Comparison of ENCODE assay signal across 9 mouse cellular contexts in the genomic region with DNA sequence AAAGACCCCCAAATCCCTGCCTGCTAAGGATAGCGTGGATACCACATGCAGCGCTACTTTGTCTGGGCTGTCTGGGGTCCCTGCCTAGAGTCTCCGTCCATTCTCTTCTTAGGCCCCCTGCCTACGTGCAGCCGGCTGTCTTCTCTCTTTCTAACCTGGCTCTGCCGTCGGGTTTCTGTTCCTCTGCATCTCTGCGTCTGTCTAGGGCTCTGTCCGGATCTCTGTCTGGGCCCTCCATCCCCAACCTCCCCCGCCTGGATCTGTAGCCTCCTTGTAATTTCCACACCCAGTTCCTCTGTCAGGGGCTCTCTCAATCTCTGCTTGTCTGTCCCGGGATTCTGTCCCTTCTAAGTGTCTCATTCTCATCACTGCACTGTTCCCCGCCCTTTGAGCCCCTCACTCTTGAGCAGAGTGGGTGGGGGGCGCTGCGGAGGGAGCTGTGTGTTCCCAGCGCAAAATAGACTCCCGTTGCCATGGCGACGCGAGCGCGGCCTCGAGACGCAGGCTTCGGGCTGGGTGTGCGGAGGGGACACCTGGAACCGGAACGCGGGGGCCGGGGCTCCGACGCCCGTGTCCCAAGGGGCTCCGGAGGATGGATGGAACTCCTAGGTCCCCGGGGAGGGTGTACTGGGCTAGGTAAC. TPM values are rescaled to one million over a fixed set of nuclear protein-coding genes. Genes with fewer than 3 reads are reported as not detected.
DNase-seq lines count a peak whose midpoint lies in the region; ATAC-seq lines count a peak whose summit lies in the region.
"Had no signal": no experiment of that assay in that cellular context is flagged by ENCODE, and none has a peak within 500 bp of the region (broad histone marks: within the 10 kb centered on the region; RNA-seq: fewer than 3 reads in every experiment).

No protein-coding gene starts in this region.

- no peaks in the 10 kb centered on the region for H3K36me3 ChIP-seq in heart, embryonic 11.5 days (ENCODE audit: control insufficient read depth, insufficient read depth, low read length)
- no peaks in the 10 kb centered on the region for H3K36me3 ChIP-seq in ES-E14 (ENCODE audit: control insufficient read depth, insufficient read depth, low read length, poor library complexity, severe bottlenecking)
- no peaks in the 10 kb centered on the region for H3K36me3 ChIP-seq in embryonic facial prominence, embryonic 12.5 days
- H3K36me3 ChIP-seq in intestine, embryonic 16.5 days (ENCODE audit: control insufficient read depth, insufficient read depth, low read length) = no peaks in the 10 kb centered on the region
- no peaks in the 10 kb centered on the region for H3K36me3 ChIP-seq in midbrain, embryonic 11.5 days (ENCODE audit: control insufficient read depth, insufficient read depth, low read length)

- intact Hi-C loops in heart, postnatal 14 days (cut with DNase I) = no loop called here

- ATAC-seq in heart, embryonic 11.5 days (replicated peaks; ENCODE audit: insufficient number of reproducible peaks, low FRiP score, low TSS enrichment) = no peak
- ATAC-seq in embryonic facial prominence, embryonic 12.5 days (ENCODE audit: insufficient number of reproducible peaks, insufficient read depth, low FRiP score, low TSS enrichment) = no peak
- ATAC-seq in intestine, embryonic 16.5 days = no peak
- ATAC-seq in midbrain, embryonic 11.5 days (ENCODE audit: low FRiP score) = peak; percentile 64
- ATAC-seq in megakaryocyte progenitor cell, adult 5-6 weeks (replicated peaks; ENCODE audit: poor library complexity) = no peak

- DNase-seq in heart, postnatal 14 days = no peak
- DNase-seq in ES-E14 (ENCODE audit: low read depth, low spot score) = no peak
- DNase-seq in midbrain, embryonic 11.5 days (ENCODE audit: low spot score, missing footprints) = peak; percentile 94
- DNase-seq in telencephalon, adult 2 months (ENCODE audit: low read depth, low spot score) = peak; percentile 67

- H3K4me2 ChIP-seq in heart, embryonic 11.5 days = peak overlapping the region; percentile 63
- H3K4me2 ChIP-seq in embryonic facial prominence, embryonic 12.5 days (replicated peaks) = peak overlapping the region; percentile 92
- peak overlapping the region; percentile 85 for H3K4me2 ChIP-seq in intestine, embryonic 16.5 days (ENCODE audit: low read depth, low read length)
- H3K4me2 ChIP-seq in midbrain, embryonic 11.5 days = peak overlapping the region; percentile 94

- in situ Hi-C loops in ES-E14 (cut with MboI; ENCODE audit: low sequenced_read_pairs in 2 of 2, unreplicated experiment in 2 of 2) = no loop called here

- H3K27me3 ChIP-seq in heart, embryonic 11.5 days (ENCODE audit: control insufficient read depth, insufficient read depth, low read length) = peaks cover 52% of the 10 kb centered on the region
- H3K27me3 ChIP-seq in embryonic facial prominence, embryonic 12.5 days = peaks cover 73% of the 10 kb centered on the region
- H3K27me3 ChIP-seq in intestine, embryonic 16.5 days (replicated peaks; ENCODE audit: control insufficient read depth, insufficient read depth, low read length) = peaks cover 38% of the 10 kb centered on the region
- H3K27me3 ChIP-seq in midbrain, embryonic 11.5 days (ENCODE audit: control insufficient read depth, insufficient read depth, low read length) = peaks cover 25% of the 10 kb centered on the region

- under 1% methylated on average over 34 of the region's 34 CpGs for WGBS in heart, embryonic 11.5 days (ENCODE audit: insufficient replicate concordance)
- WGBS in embryonic facial prominence, embryonic 12.5 days = under 1% methylated on average over 33 of the region's 34 CpGs
- WGBS in intestine, embryonic 16.5 days = 2% methylated on average over 34 of the region's 34 CpGs
- WGBS in midbrain, embryonic 11.5 days = 2% methylated on average over 34 of the region's 34 CpGs

- no peak overlapping the region for H3K9ac ChIP-seq in heart, embryonic 11.5 days (ENCODE audit: low read depth, low read length)
- H3K9ac ChIP-seq in ES-E14 (ENCODE audit: insufficient read depth, low read depth, low read length, poor library complexity, severe bottlenecking) = peak overlapping the region; percentile 33
- H3K9ac ChIP-seq in embryonic facial prominence, embryonic 12.5 days = peak overlapping the region; percentile 40
- no peak overlapping the region; the same call in 1 of the 2 replicates for H3K9ac ChIP-seq in intestine, embryonic 16.5 days (ENCODE audit: low read depth, low read length)
- H3K9ac ChIP-seq in midbrain, embryonic 11.5 days (ENCODE audit: low read length) = peak overlapping the region; percentile 56

- peaks cover 9% of the 10 kb centered on the region for H3K4me1 ChIP-seq in heart, embryonic 11.5 days (ENCODE audit: control insufficient read depth, insufficient read depth, low read length)
- H3K4me1 ChIP-seq in ES-E14 (ENCODE audit: control insufficient read depth in 2 of 2, insufficient read depth in 2 of 2, low read length in 2 of 2, poor library complexity in 1 of 2) = peaks cover 2 to 14% of the 10 kb centered on the region in 2 experiments; a peak in 2 of 4 replicates
- H3K4me1 ChIP-seq in embryonic facial prominence, embryonic 12.5 days = peaks cover 21% of the 10 kb centered on the region
- H3K4me1 ChIP-seq in intestine, embryonic 16.5 days (ENCODE audit: control insufficient read depth, insufficient read depth, low read length) = peaks cover 19% of the 10 kb centered on the region
- peaks cover 20% of the 10 kb centered on the region for H3K4me1 ChIP-seq in midbrain, embryonic 11.5 days (ENCODE audit: control insufficient read depth, insufficient read depth, low read length)

- 0 out of 2 replicates have a peak, but pooled peaks cover 3% of the 10 kb centered on the region for H3K9me3 ChIP-seq in heart, embryonic 11.5 days (replicated peaks; ENCODE audit: control insufficient read depth, low read length)
- no peaks in the 10 kb centered on the region for H3K9me3 ChIP-seq in ES-E14 (ENCODE audit: control insufficient read depth, insufficient read depth, low read depth, low read length)
- no peaks in the 10 kb centered on the region for H3K9me3 ChIP-seq in embryonic facial prominence, embryonic 12.5 days
- no peaks in the 10 kb centered on the region for H3K9me3 ChIP-seq in intestine, embryonic 16.5 days (ENCODE audit: control insufficient read depth, low read length)
- no peaks in the 10 kb centered on the region for H3K9me3 ChIP-seq in midbrain, embryonic 11.5 days (ENCODE audit: control insufficient read depth, low read length)

- H3K27ac ChIP-seq in heart, embryonic 11.5 days (ENCODE audit: low read depth, low read length) = no peak overlapping the region
- no peak overlapping the region for H3K27ac ChIP-seq in ES-E14 (ENCODE audit: insufficient read depth, low read depth, low read length, poor library complexity, severe bottlenecking)
- no peak overlapping the region for H3K27ac ChIP-seq in embryonic facial prominence, embryonic 12.5 days
- no peak overlapping the region for H3K27ac ChIP-seq in intestine, embryonic 16.5 days (ENCODE audit: low read length)
- H3K27ac ChIP-seq in midbrain, embryonic 11.5 days (ENCODE audit: low read depth, low read length) = no peak overlapping the region

- peak overlapping the region; percentile 36 for H3K4me3 ChIP-seq in heart, embryonic 11.5 days (ENCODE audit: low read depth, low read length)
- peak overlapping the region; percentile 63 to 75; a peak in 3 of 4 replicates for H3K4me3 ChIP-seq in ES-E14 (ENCODE audit: insufficient read depth in 1 of 2, low read depth in 1 of 2, low read length in 2 of 2, poor library complexity in 1 of 2, severe bottlenecking in 1 of 2)
- peak overlapping the region; percentile 44 for H3K4me3 ChIP-seq in embryonic facial prominence, embryonic 12.5 days
- H3K4me3 ChIP-seq in intestine, embryonic 16.5 days (ENCODE audit: low read length) = peak overlapping the region; percentile 44
- peak overlapping the region; percentile 45 for H3K4me3 ChIP-seq in midbrain, embryonic 11.5 days (ENCODE audit: low read depth, low read length)

RNA-seq across cellular contexts. Expression of a gene that starts 0.8 kb away (rescaled TPM):
- polyA plus RNA-seq in heart, embryonic 11.5 days (2014; fragmentation: Nextera tagmentation; extraction: Ambion mirVana) = 0.09 TPM in 1 of 2 replicates, not detected in the other
- total RNA-seq in heart, postnatal 14 days (2021) = under 1 TPM in 1 of 2 experiments, not detected in 1; 0.05 TPM
- 6.9 and 8.4 TPM in 2 replicates for total RNA-seq in ES-E14 (2012; rRNA removed)
- polyA plus RNA-seq in embryonic facial prominence, embryonic 12.5 days (2016; fragmentation: Nextera tagmentation; extraction: Ambion mirVana) = 0.48 and 0.52 TPM in 2 replicates
- polyA plus RNA-seq in intestine, embryonic 16.5 days (2015; fragmentation: Nextera tagmentation; extraction: Ambion mirVana) = 0.12 and 0.15 TPM in 2 replicates
- polyA plus RNA-seq in midbrain, embryonic 11.5 days (2014; fragmentation: Nextera tagmentation; extraction: Ambion mirVana) = 1.9 and 2.4 TPM in 2 replicates
- 0.05 TPM in 1 of 2 replicates, not detected in the other for total RNA-seq in megakaryocyte progenitor cell, adult 5-6 weeks (2015)
- total RNA-seq in megakaryocyte progenitor cell, adult 5-6 weeks (2017) = not detected in 2 replicates
- total RNA-seq: MEL had no signal

RNA-seq across cellular contexts. Expression of a gene that starts 26.3 kb away (rescaled TPM):
- polyA plus RNA-seq in heart, embryonic 11.5 days (2014; fragmentation: Nextera tagmentation; extraction: Ambion mirVana) = 2.9 and 3.3 TPM in 2 replicates
- 1 to 10 TPM; 3.1 to 4.2 TPM for total RNA-seq in heart, postnatal 14 days (2021)
- 3.5 and 3.7 TPM in 2 replicates for total RNA-seq in ES-E14 (2012; rRNA removed)
- 4.1 and 4.4 TPM in 2 replicates for polyA plus RNA-seq in embryonic facial prominence, embryonic 12.5 days (2016; fragmentation: Nextera tagmentation; extraction: Ambion mirVana)
- 17.8 and 22.9 TPM in 2 replicates for polyA plus RNA-seq in intestine, embryonic 16.5 days (2015; fragmentation: Nextera tagmentation; extraction: Ambion mirVana)
- 2.6 and 4.6 TPM in 2 replicates for polyA plus RNA-seq in midbrain, embryonic 11.5 days (2014; fragmentation: Nextera tagmentation; extraction: Ambion mirVana)
- total RNA-seq in megakaryocyte progenitor cell, adult 5-6 weeks (2015) = 9.1 and 13.4 TPM in 2 replicates
- 34.9 and 98.1 TPM in 2 replicates for total RNA-seq in megakaryocyte progenitor cell, adult 5-6 weeks (2017)

RNA-seq across cellular contexts. Expression of a gene that starts 31.3 kb away (rescaled TPM):
- 317 and 378 TPM in 2 replicates for polyA plus RNA-seq in heart, embryonic 11.5 days (2014; fragmentation: Nextera tagmentation; extraction: Ambion mirVana)
- total RNA-seq in heart, postnatal 14 days (2021) = 100 to 1,000 TPM in 1 of 2 experiments, 10 to 100 TPM in 1; 97.9 to 112 TPM
- total RNA-seq in ES-E14 (2012; rRNA removed) = 461 and 499 TPM in 2 replicates
- polyA plus RNA-seq in embryonic facial prominence, embryonic 12.5 days (2016; fragmentation: Nextera tagmentation; extraction: Ambion mirVana) = 422 and 452 TPM in 2 replicates
- polyA plus RNA-seq in intestine, embryonic 16.5 days (2015; fragmentation: Nextera tagmentation; extraction: Ambion mirVana) = 238 and 256 TPM in 2 replicates
- 392 and 412 TPM in 2 replicates for polyA plus RNA-seq in midbrain, embryonic 11.5 days (2014; fragmentation: Nextera tagmentation; extraction: Ambion mirVana)
- 280 and 341 TPM in 2 replicates for total RNA-seq in megakaryocyte progenitor cell, adult 5-6 weeks (2015)
- 169 and 190 TPM in 2 replicates for total RNA-seq in megakaryocyte progenitor cell, adult 5-6 weeks (2017)

RNA-seq across cellular contexts. Expression of a gene that starts 33.2 kb away (rescaled TPM):
- polyA plus RNA-seq in heart, embryonic 11.5 days (2014; fragmentation: Nextera tagmentation; extraction: Ambion mirVana) = 0.59 and 1.1 TPM in 2 replicates
- 10 to 100 TPM; 22.9 to 27.0 TPM for total RNA-seq in heart, postnatal 14 days (2021)
- 13.0 and 16.1 TPM in 2 replicates for total RNA-seq in ES-E14 (2012; rRNA removed)
- polyA plus RNA-seq in embryonic facial prominence, embryonic 12.5 days (2016; fragmentation: Nextera tagmentation; extraction: Ambion mirVana) = 0.74 and 0.93 TPM in 2 replicates
- 1.4 TPM in 2 replicates for polyA plus RNA-seq in intestine, embryonic 16.5 days (2015; fragmentation: Nextera tagmentation; extraction: Ambion mirVana)
- 0.63 and 0.78 TPM in 2 replicates for polyA plus RNA-seq in midbrain, embryonic 11.5 days (2014; fragmentation: Nextera tagmentation; extraction: Ambion mirVana)
- 2.4 and 3.1 TPM in 2 replicates for total RNA-seq in megakaryocyte progenitor cell, adult 5-6 weeks (2015)
- 7.3 and 8.7 TPM in 2 replicates for total RNA-seq in megakaryocyte progenitor cell, adult 5-6 weeks (2017)

RNA-seq across cellular contexts. Expression of a gene that starts 51.0 kb away (rescaled TPM):
- 143 and 156 TPM in 2 replicates for polyA plus RNA-seq in heart, embryonic 11.5 days (2014; fragmentation: Nextera tagmentation; extraction: Ambion mirVana)
- total RNA-seq in heart, postnatal 14 days (2021) = 100 to 1,000 TPM; 469 to 532 TPM
- total RNA-seq in ES-E14 (2012; rRNA removed) = 1,352 and 1,377 TPM in 2 replicates
- polyA plus RNA-seq in embryonic facial prominence, embryonic 12.5 days (2016; fragmentation: Nextera tagmentation; extraction: Ambion mirVana) = 388 and 404 TPM in 2 replicates
- polyA plus RNA-seq in intestine, embryonic 16.5 days (2015; fragmentation: Nextera tagmentation; extraction: Ambion mirVana) = 320 and 345 TPM in 2 replicates
- 203 and 211 TPM in 2 replicates for polyA plus RNA-seq in midbrain, embryonic 11.5 days (2014; fragmentation: Nextera tagmentation; extraction: Ambion mirVana)
- 1,898 and 2,111 TPM in 2 replicates for total RNA-seq in megakaryocyte progenitor cell, adult 5-6 weeks (2015)
- total RNA-seq in megakaryocyte progenitor cell, adult 5-6 weeks (2017) = 686 and 710 TPM in 2 replicates

Comparison
In these comparisons a context has a peak if more than half of its experiments do, and no peak if none do; other contexts are left out.
1. H3K9ac ChIP-seq: peak in ES-E14 (single experiment), embryonic facial prominence, embryonic 12.5 days (single experiment) and midbrain, embryonic 11.5 days (single experiment); none in heart, embryonic 11.5 days (single experiment) and intestine, embryonic 16.5 days (single experiment).
2. DNase-seq: peak in midbrain, embryonic 11.5 days (single experiment) and telencephalon, adult 2 months (single experiment); none in heart, postnatal 14 days (0 of 2) and ES-E14 (single experiment).
3. Peak in every context shown above with its lines, with median percentiles within 50 percentile points of each other: H3K4me2 ChIP-seq and H3K4me3 ChIP-seq.